Mouse (Mus musculus): ENCODE measurements around the gene Cd200r1. TPM values are rescaled to one million over a fixed set of nuclear protein-coding genes. Genes with fewer than 3 reads are reported as not detected.

The Cd200r1 gene
- polyA plus RNA-seq, 1 experiment from 2014 or later = 1.5 TPM

- peaks cover 18% of the 10 kb centered on the region for H3K4me1 ChIP-seq
- H3K9me3 ChIP-seq = no peaks in the 10 kb centered on the region
- 91% methylated on average over 3 of the region's 3 CpGs for WGBS
- H3K4me2 ChIP-seq = no peak overlapping the region
- no peak overlapping the region for H3K27ac ChIP-seq
- H3K4me3 ChIP-seq = no peak overlapping the region
- no peaks in the 10 kb centered on the region for H3K27me3 ChIP-seq
- H3K9ac ChIP-seq = no peak overlapping the region
- H3K36me3 ChIP-seq = peaks cover 41% of the 10 kb centered on the region
- no peak for ATAC-seq (ENCODE audit: borderline replicate concordance, extremely low read depth, low FRiP score, low TSS enrichment)
Measured at GRCm38 (mm10) chr16:44727525-44727924, 38.0 kb upstream of the Cd200r1 start.

DNA sequence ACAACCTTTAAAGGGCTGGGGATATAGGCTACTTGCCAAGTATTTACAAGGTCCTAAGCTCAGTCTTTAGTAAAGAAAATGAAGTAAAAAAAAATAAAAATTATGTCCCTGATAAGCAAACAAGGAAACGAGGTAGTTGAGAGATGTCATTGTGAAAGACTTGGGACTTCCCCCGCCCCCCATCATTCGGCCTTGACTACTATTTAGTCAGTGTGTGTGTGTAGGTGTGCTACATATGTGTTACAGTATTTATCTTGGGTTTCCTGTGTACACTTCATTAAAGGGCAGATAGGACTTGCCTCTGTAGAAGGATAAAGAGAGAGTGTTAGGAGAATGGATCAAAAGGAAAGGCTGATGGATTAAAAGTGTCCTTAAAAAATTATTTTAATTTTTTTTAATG lies 31.5 kb upstream of the Cd200r1 start:
- Histone ChIP-seq H3K4me3 (no peak overlapping the region), H3K36me3 (peaks cover 87% of the 10 kb centered on the region), H3K4me1 (no peaks in the 10 kb centered on the region), H3K4me2 (no peak overlapping the region), H3K9ac (no peak overlapping the region), H3K27ac (no peak overlapping the region), H3K9me3 (no peaks in the 10 kb centered on the region), H3K27me3 (no peaks in the 10 kb centered on the region)
- ATAC-seq (ENCODE audit: borderline replicate concordance, extremely low read depth, low FRiP score, low TSS enrichment) = no peak
- 68% methylated on average over 3 of the region's 3 CpGs for WGBS

- H3K27ac ChIP-seq = no peak overlapping the region
- no peak overlapping the region for H3K4me3 ChIP-seq
- WGBS = 82% methylated on average over 5 of the region's 5 CpGs
- no peak overlapping the region for H3K9ac ChIP-seq
- H3K36me3 ChIP-seq = peaks cover 79% of the 10 kb centered on the region
- H3K4me1 ChIP-seq = no peaks in the 10 kb centered on the region
- H3K9me3 ChIP-seq = no peaks in the 10 kb centered on the region
- H3K27me3 ChIP-seq = no peaks in the 10 kb centered on the region
- ATAC-seq (ENCODE audit: borderline replicate concordance, extremely low read depth, low FRiP score, low TSS enrichment) = no peak
- H3K4me2 ChIP-seq = no peak overlapping the region
Measured at GRCm38 (mm10) chr16:44735676-44736075, 29.9 kb upstream of the Cd200r1 start.

DNA sequence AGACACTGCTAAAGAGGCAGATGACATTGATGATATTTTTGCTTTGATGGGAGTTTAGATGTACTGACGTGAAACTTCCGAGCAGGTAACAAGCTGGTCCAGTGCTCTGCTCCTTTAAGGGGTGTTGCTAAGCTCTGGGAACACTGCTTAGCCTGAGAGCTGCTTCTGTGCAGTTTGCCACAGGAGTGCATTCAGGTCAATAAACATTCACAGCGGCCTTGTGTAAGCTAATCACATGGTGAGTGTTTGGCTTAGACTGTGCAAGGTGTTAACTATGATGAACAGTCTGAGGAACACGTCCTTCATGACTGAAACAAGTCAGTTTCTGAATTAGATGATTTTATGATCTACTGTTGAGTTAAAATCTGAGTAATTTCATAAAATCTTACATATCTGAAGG lies 29.4 kb upstream of the Cd200r1 start:
- ATAC-seq (ENCODE audit: borderline replicate concordance, extremely low read depth, low FRiP score, low TSS enrichment) = no peak
- Histone ChIP-seq H3K4me2 (no peak overlapping the region), H3K9ac (no peak overlapping the region), H3K36me3 (peaks cover 77% of the 10 kb centered on the region), H3K4me3 (no peak overlapping the region), H3K27ac (no peak overlapping the region), H3K9me3 (no peaks in the 10 kb centered on the region), H3K4me1 (no peaks in the 10 kb centered on the region), H3K27me3 (no peaks in the 10 kb centered on the region)
- 78% methylated on average over 4 of the region's 4 CpGs for WGBS

DNA sequence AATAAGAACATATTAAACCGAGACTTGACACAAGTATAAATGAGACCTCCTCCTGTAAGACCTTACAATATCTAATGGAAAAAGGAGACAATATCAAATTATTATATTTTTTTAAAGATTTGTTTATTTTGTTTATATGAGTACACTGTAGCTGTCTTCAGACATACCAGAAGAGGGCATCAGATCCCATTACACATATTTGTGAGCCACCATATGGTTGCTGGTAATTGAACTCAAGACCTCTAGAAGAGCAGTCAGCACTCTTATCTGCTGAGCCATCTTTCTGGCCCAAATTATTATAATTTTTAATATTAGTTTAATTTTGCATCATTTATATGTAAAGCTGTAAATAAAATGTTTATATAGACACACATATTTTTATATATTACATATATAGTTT lies 22.8 kb upstream of the Cd200r1 start:
- no peak for ATAC-seq (ENCODE audit: borderline replicate concordance, extremely low read depth, low FRiP score, low TSS enrichment)
- H3K27ac ChIP-seq = no peak overlapping the region
- no peaks in the 10 kb centered on the region for H3K9me3 ChIP-seq
- no peak overlapping the region for H3K4me2 ChIP-seq
- H3K27me3 ChIP-seq = no peaks in the 10 kb centered on the region
- H3K9ac ChIP-seq = no peak overlapping the region
- H3K4me3 ChIP-seq = no peak overlapping the region
- peaks cover 18% of the 10 kb centered on the region for H3K4me1 ChIP-seq
- H3K36me3 ChIP-seq = peaks cover 27% of the 10 kb centered on the region
- 88% methylated on average over 1 of the region's 1 CpGs for WGBS

- 4% methylated on average over 14 of the region's 14 CpGs for WGBS
Measured at GRCm38 (mm10) chr16:44745471-44745865, 20.1 kb upstream of the Cd200r1 start.

GRCm38 (mm10) chr16:44745866-44746562 lies 19.5 kb upstream of the Cd200r1 start, which contains the start of gene Gtpbp8:
Gene Gtpbp8 (minus strand): TSS chr16:44746363.
- under 1% methylated on average over 47 of the region's 47 CpGs for WGBS

More at GRCm38 (mm10) chr16:44745471-44745865, 20.1 kb upstream of the Cd200r1 start:
- Histone ChIP-seq H3K9me3 (no peaks in the 10 kb centered on the region), H3K4me1 (peaks cover 18% of the 10 kb centered on the region), H3K27ac (peak overlapping the region; percentile 96), H3K27me3 (no peaks in the 10 kb centered on the region), H3K9ac (peak overlapping the region; percentile 62), H3K4me2 (peak overlapping the region; percentile 67), H3K4me3 (peak overlapping the region; percentile 87), H3K36me3 (peaks cover 14% of the 10 kb centered on the region)
- 0 out of 2 replicates have a peak, but pooled peaks have one; percentile 2 for ATAC-seq (ENCODE audit: borderline replicate concordance, extremely low read depth, low FRiP score, low TSS enrichment)

DNA sequence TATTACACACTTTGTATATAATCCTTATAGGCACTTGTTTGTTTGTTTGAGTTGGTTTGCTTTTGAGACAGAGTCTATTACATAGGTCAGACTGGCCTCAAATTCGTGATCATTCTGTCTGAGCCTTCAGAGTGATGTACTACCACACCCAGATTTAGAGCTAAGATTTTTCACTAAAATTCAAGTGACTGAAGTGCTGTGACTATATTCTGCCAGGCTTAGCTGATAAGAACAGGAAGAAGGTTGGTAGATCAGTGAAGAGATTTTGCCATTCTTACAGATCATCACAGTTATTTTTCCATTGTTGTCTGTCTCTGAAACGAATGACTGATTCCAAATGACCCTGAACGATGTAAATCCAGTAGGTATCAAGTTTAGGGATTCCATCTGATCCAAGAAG lies 17.5 kb upstream of the Cd200r1 start:
- H3K27me3 ChIP-seq = no peaks in the 10 kb centered on the region
- no peaks in the 10 kb centered on the region for H3K9me3 ChIP-seq
- ATAC-seq (ENCODE audit: borderline replicate concordance, extremely low read depth, low FRiP score, low TSS enrichment) = no peak
- H3K4me2 ChIP-seq = no peak overlapping the region
- no peaks in the 10 kb centered on the region for H3K36me3 ChIP-seq
- H3K4me3 ChIP-seq = no peak overlapping the region
- H3K9ac ChIP-seq = no peak overlapping the region
- WGBS = 57% methylated on average over 3 of the region's 3 CpGs
- no peak overlapping the region for H3K27ac ChIP-seq
- H3K4me1 ChIP-seq = peaks cover 18% of the 10 kb centered on the region

More at GRCm38 (mm10) chr16:44745866-44746562, 19.5 kb upstream of the Cd200r1 start, which contains the start of gene Gtpbp8:
- Histone ChIP-seq H3K27me3 (no peaks in the 10 kb centered on the region), H3K4me3 (peak within 1 kb of the TSS; percentile 87), H3K4me2 (peak within 1 kb of the TSS; percentile 67), H3K36me3 (peaks cover 9% of the 10 kb centered on the region), H3K27ac (peak within 1 kb of the TSS; percentile 96), H3K9ac (peak within 1 kb of the TSS; percentile 62), H3K9me3 (no peaks in the 10 kb centered on the region), H3K4me1 (peaks cover 18% of the 10 kb centered on the region)
- ATAC-seq (ENCODE audit: borderline replicate concordance, extremely low read depth, low FRiP score, low TSS enrichment) = peak; percentile 94

DNA sequence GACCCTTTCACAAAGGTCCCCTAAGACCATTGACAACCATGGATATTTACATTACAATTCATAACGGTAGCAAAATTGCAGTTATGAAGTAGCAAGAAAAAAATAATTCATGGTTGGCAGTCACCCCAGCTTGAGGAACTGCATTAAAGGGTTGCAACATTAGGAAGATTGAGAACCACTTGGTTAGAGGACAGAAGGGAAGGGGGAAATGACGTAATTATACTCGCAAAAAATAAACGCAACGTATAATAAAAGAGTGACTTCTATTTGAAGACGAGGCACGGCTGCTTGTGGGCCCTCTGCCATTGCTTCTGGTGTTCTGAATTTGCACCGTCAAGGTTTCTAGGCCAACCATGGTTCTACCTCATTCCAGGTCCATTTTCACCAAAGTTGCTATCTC lies 7.8 kb upstream of the Cd200r1 start:
- no peak for ATAC-seq (ENCODE audit: borderline replicate concordance, extremely low read depth, low FRiP score, low TSS enrichment)
- H3K9me3 ChIP-seq = no peaks in the 10 kb centered on the region
- 60% methylated on average over 8 of the region's 8 CpGs for WGBS
- H3K27me3 ChIP-seq = no peaks in the 10 kb centered on the region
- H3K9ac ChIP-seq = no peak overlapping the region
- H3K27ac ChIP-seq = no peak overlapping the region
- no peak overlapping the region for H3K4me2 ChIP-seq
- no peaks in the 10 kb centered on the region for H3K36me3 ChIP-seq
- no peak overlapping the region for H3K4me3 ChIP-seq
- H3K4me1 ChIP-seq = no peaks in the 10 kb centered on the region

GRCm38 (mm10) chr16:44761811-44762210 lies 3.7 kb upstream of the Cd200r1 start:
- no peak overlapping the region for H3K27ac ChIP-seq
- H3K27me3 ChIP-seq = no peaks in the 10 kb centered on the region
- no peak overlapping the region for H3K4me2 ChIP-seq
- H3K9me3 ChIP-seq = no peaks in the 10 kb centered on the region
- WGBS = 46% methylated on average over 1 of the region's 1 CpGs
- H3K9ac ChIP-seq = no peak overlapping the region
- H3K36me3 ChIP-seq = no peaks in the 10 kb centered on the region
- no peaks in the 10 kb centered on the region for H3K4me1 ChIP-seq
- H3K4me3 ChIP-seq = no peak overlapping the region
- ATAC-seq (ENCODE audit: borderline replicate concordance, extremely low read depth, low FRiP score, low TSS enrichment) = no peak

DNA sequence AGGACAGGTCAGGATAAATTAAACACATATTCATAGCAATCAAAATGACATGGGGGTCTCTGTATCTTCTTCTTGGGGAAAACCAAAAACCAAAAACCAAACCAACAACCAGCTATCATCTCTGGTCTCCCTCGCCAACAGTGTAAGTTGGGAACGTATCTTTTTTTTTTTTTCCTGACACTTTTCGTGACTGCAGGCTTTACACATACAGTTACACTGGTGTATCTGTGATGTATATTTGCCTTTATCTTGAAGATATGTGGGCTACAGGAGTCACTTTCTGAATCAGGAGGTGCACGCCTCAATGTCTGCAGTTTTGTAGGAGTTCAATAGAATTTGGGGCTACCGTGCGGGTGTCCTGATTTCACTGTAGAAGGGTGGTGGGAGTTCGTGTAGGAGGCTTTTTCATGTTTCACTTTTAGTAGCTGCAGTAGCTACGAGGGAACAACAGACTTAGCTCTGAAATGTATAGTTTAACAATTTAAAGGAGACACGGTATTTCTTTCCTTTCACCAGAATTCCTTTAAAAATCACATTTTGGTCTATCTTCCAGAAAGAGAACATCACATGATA lies 870 bp downstream of the Cd200r1 start:
- no peak overlapping the region for H3K4me3 ChIP-seq
- H3K36me3 ChIP-seq = no peaks in the 10 kb centered on the region
- WGBS = 79% methylated on average over 9 of the region's 9 CpGs
- ATAC-seq (ENCODE audit: borderline replicate concordance, extremely low read depth, low FRiP score, low TSS enrichment) = no peak
- no peak overlapping the region for H3K27ac ChIP-seq
- H3K4me2 ChIP-seq = no peak overlapping the region
- H3K9ac ChIP-seq = no peak overlapping the region
- no peaks in the 10 kb centered on the region for H3K27me3 ChIP-seq
- H3K4me1 ChIP-seq = no peaks in the 10 kb centered on the region
- H3K9me3 ChIP-seq = no peaks in the 10 kb centered on the region

GRCm38 (mm10) chr16:44767506-44767905 lies 2.0 kb downstream of the Cd200r1 start:
- Histone ChIP-seq H3K9me3 (no peaks in the 10 kb centered on the region), H3K9ac (no peak overlapping the region), H3K4me3 (no peak overlapping the region), H3K27ac (no peak overlapping the region), H3K36me3 (no peaks in the 10 kb centered on the region), H3K4me1 (no peaks in the 10 kb centered on the region), H3K27me3 (no peaks in the 10 kb centered on the region), H3K4me2 (no peak overlapping the region)
- WGBS = 77% methylated on average over 7 of the region's 7 CpGs
- no peak for ATAC-seq (ENCODE audit: borderline replicate concordance, extremely low read depth, low FRiP score, low TSS enrichment)

All from lung, embryonic 15.5 days (tissue).